Comparison of ENCODE assay signal across 8 mouse cellular contexts in the genomic region with DNA sequence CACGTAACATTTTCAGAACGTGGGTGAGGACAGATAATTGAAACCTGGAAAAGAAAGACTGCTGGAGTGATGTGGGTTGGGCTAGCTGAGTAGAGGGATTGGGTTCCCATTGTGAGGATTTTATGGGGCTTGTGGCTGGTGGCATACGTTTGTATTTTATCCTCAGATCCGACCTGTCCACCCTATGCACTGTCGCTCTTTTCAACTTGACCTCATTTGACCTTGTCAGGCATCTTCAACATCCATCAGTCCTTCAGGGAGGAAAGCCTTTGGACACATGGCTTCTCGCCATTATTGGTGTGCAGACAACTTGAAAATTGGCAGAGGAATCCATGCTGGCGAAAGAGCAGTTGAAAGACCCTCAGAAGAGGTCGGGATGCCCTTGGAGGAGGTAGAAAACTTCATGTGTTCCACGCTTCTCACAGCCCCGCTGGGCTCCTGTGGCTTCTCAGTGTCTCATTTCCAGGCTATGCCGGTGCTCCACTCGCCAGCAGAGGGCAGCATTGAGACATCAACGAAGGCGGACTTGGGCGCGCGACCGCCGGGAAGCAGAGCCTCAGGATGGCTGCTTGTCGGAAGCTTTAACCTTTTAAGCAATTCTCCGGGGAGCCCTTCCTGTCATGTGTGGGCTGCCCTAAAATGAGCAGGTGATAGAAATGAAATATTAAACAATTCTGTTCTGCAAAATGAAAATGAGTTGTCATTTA.
DNase-seq lines count a peak whose midpoint lies in the region; ATAC-seq lines count a peak whose summit lies in the region.

No protein-coding gene starts in this region.

- H3K36me3 ChIP-seq in hindbrain, embryonic 15.5 days: no peaks in the 10 kb centered on the region

- H3K27me3 ChIP-seq in hindbrain, embryonic 15.5 days: no peaks in the 10 kb centered on the region

- WGBS in hindbrain, embryonic 15.5 days: 10% methylated on average over 21 of the region's 21 CpGs

- H3K9ac ChIP-seq in hindbrain, embryonic 15.5 days: peak overlapping the region; percentile 17

- H3K4me3 ChIP-seq in hindbrain, embryonic 15.5 days: peak overlapping the region; percentile 19

- peak overlapping the region; percentile 47 for H3K4me2 ChIP-seq in hindbrain, embryonic 15.5 days

- peak overlapping the region; percentile 69 for H3K27ac ChIP-seq in hindbrain, embryonic 15.5 days (replicated peaks)

- DNase-seq in R1 (ENCODE audit: low read depth, low spot score): peak; percentile 84
- DNase-seq in cerebellum, postnatal 25 days: peak; percentile 99
- peak; percentile 96 to 99 for DNase-seq in frontal cortex, postnatal 36 days (ENCODE audit: low spot score in 2 of 2)
- DNase-seq in layer of hippocampus, postnatal 36 days: peak; percentile 94 to 96
- DNase-seq in lung, postnatal 25 days (ENCODE audit: low spot score): peak; percentile 89
- DNase-seq in retina, embryonic 14.5 days (ENCODE audit: low spot score): peak; percentile 96
- DNase-seq in thymus, postnatal 36 days: peak; percentile 85 to 87

- H3K4me1 ChIP-seq in hindbrain, embryonic 15.5 days (replicated peaks): peaks cover 18% of the 10 kb centered on the region

- no peaks in the 10 kb centered on the region for H3K9me3 ChIP-seq in hindbrain, embryonic 15.5 days

- ATAC-seq in hindbrain, embryonic 15.5 days (ENCODE audit: low FRiP score, low read depth): peak; percentile 92

Comparison
In these comparisons a context has a peak if more than half of its experiments do, and no peak if none do; other contexts are left out.
1. Peak in every context shown above with its lines: DNase-seq, ATAC-seq, H3K4me3 ChIP-seq and H3K27ac ChIP-seq.